Mouse (Mus musculus) lung, embryonic 14.5 days (tissue): Measurements from ENCODE around the gene Aipl1. TPM values are rescaled to one million over a fixed set of nuclear protein-coding genes. Genes with fewer than 3 reads are reported as not detected.

Experiments used
- ATAC-seq: fragments of 200-750 bp; cut with Nextera tagmentation; 2 replicates; pipeline ENCODE4 v1.8.0; 2017; ENCODE audit warnings: mild to moderate bottlenecking, moderate TSS enrichment, moderate library complexity; ENCODE audit not compliant: insufficient read depth
- DNase-seq: peaks from one replicate; pipeline ENCODE4 v3.0.0-alpha.2; 2015
- H3K27ac ChIP-seq: fragments of 300-500 bp; sonication (generic); 2 replicates; pipeline ENCODE4 v1.5.1; 2014; ENCODE audit warnings: low read depth, mild to moderate bottlenecking, moderate library complexity
- H3K27me3 ChIP-seq: fragments of 300-500 bp; sonication (generic); 2 replicates; pipeline ENCODE4 v1.6.1; 2014; ENCODE audit warnings: low read length, control low read depth; ENCODE audit not compliant: insufficient read depth
- H3K36me3 ChIP-seq: fragments of 300-500 bp; sonication (generic); 2 replicates; pipeline ENCODE4 v1.6.1; 2014; ENCODE audit warnings: control low read depth; ENCODE audit not compliant: insufficient read depth
- H3K4me1 ChIP-seq: fragments of 300-500 bp; sonication (generic); 2 replicates; pipeline ENCODE4 v1.6.1; 2014; ENCODE audit warnings: antibody characterized with exemption, control low read depth; ENCODE audit not compliant: insufficient read depth
- H3K4me2 ChIP-seq: fragments of 300-500 bp; sonication (generic); 2 replicates; pipeline ENCODE4 v1.6.1; 2014; ENCODE audit warnings: mild to moderate bottlenecking
- H3K4me3 ChIP-seq: fragments of 300-500 bp; sonication (generic); 2 replicates; pipeline ENCODE4 v1.5.1; 2014; ENCODE audit warnings: low read depth, low read length
- H3K9ac ChIP-seq: fragments of 300-500 bp; sonication (generic); 2 replicates; pipeline ENCODE4 v1.6.1; 2014
- H3K9me3 ChIP-seq: fragments of 300-500 bp; sonication (generic); 2 replicates; pipeline ENCODE4 v1.6.1; 2016; ENCODE audit warnings: low read depth, low read length, control low read depth
- CTCF ChIP-seq: IDR thresholded peaks from 2 replicates; pipeline ENCODE4 v1.5.1; 2016; ENCODE audit warnings: antibody characterized with exemption, low read depth
- WGBS: fragments of 180-500 bp; shearing (Covaris S2); extraction: QIAGEN DNeasy Blood & Tissue Kit; methylation state at CpG from one replicate; pipeline ENCODE4 v1.1.7; 2014; 5-methylcytosine and 5-hydroxymethylcytosine counted together
- polyA plus RNA-seq: library from polyadenylated mRNA; unstranded; fragments of >200 nt; fragmentation: Nextera tagmentation; extraction: Ambion mirVana; gene quantifications from 2 replicates; pipeline ENCODE4 v1.2.1, GENCODE M21; 2014

Gene Aipl1
- polyA plus RNA-seq, 1 experiment from 2014 or later: 0.38 TPM

DNA sequence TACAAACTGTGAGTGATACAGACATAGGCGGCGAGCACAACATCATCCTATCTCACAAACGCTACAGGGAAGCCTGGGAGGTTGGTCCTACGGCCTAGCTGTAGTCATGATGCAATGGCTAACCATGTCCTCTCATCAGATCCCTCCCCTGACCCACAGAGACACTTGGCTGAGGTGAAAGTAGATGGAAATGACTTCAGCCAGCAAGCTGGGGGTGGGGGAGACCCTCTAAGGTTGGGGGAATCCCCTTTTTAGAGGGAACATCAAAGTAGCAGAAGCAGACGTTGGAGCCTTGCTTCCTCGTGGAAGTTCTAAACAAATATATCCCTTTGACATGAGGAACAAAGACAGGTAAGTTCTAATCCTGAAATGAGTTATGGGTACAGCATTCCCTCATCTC is 27.1 kb upstream of the Aipl1 start:
- Histone ChIP-seq H3K36me3 (no peaks in the 10 kb centered on the region), H3K4me2 (no peak overlapping the region), H3K4me1 (no peaks in the 10 kb centered on the region), H3K27ac (no peak overlapping the region), H3K27me3 (no peaks in the 10 kb centered on the region), H3K9ac (no peak overlapping the region), H3K4me3 (no peak overlapping the region), H3K9me3 (peaks cover 10% of the 10 kb centered on the region; the same call in 1 of the 2 replicates)
- no peak for TF ChIP-seq CTCF
- ATAC-seq (no peak), DNase-seq (no peak)
- 79% methylated on average over 6 of the region's 6 CpGs for WGBS

DNA sequence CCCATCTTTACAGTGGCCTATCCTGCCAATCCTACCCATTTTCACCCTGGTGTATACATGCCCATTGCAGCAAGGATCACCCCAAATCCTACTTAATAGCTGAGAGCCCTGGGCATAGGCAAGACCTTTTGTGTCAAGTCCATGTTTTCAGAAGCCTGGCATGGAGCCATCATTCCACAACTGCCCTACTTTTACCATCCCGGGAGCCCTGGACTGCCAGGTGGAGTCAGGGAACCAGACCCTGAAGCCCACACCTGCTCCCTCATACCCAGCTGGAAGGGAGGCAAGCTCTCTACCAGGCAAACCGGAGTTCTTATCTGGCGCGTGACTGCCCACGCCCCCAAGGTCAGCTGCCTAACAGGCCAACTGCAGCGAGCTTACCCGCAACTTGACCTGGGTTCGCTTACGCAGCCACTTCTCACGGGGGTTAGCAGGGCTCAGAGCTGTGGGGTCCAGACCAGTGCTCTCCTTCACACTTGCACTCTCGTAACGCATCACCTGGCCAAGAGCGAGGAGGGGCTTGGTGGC is 23.8 kb upstream of the Aipl1 start:
- no peak for ATAC-seq
- no peak for DNase-seq
- Histone ChIP-seq H3K27ac (no peak overlapping the region), H3K9me3 (peaks cover 10% of the 10 kb centered on the region; the same call in 1 of the 2 replicates), H3K9ac (no peak overlapping the region), H3K27me3 (no peaks in the 10 kb centered on the region), H3K36me3 (no peaks in the 10 kb centered on the region), H3K4me2 (no peak overlapping the region), H3K4me3 (no peak overlapping the region), H3K4me1 (no peaks in the 10 kb centered on the region)
- WGBS: 65% methylated on average over 13 of the region's 13 CpGs
- no peak for TF ChIP-seq CTCF

DNA sequence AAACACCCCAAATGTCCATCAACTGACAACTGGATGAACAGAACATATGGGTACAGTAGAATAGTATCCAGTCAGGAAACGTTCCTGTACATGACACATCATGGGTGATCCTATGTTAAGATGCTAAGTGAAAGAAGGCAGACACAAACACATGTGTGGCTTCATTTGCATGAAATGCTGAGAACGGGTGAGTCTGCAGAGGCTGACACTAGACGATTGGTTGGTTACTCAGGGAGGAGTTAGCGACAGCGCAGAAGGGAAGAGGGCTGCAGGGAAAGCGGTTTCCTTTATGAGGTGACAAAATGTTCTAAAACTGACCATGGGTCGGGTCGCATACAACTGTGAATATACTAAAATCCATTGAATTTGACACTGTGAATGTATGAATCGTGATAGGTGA is 23.1 kb upstream of the Aipl1 start:
- Histone ChIP-seq H3K36me3 (no peaks in the 10 kb centered on the region), H3K9ac (no peak overlapping the region), H3K4me2 (no peak overlapping the region), H3K9me3 (peaks cover 10% of the 10 kb centered on the region; the same call in 1 of the 2 replicates), H3K27ac (no peak overlapping the region), H3K27me3 (no peaks in the 10 kb centered on the region), H3K4me1 (no peaks in the 10 kb centered on the region), H3K4me3 (no peak overlapping the region)
- WGBS: 68% methylated on average over 9 of the region's 9 CpGs
- no peak for DNase-seq
- no peak for ATAC-seq
- TF ChIP-seq CTCF: no peak

DNA sequence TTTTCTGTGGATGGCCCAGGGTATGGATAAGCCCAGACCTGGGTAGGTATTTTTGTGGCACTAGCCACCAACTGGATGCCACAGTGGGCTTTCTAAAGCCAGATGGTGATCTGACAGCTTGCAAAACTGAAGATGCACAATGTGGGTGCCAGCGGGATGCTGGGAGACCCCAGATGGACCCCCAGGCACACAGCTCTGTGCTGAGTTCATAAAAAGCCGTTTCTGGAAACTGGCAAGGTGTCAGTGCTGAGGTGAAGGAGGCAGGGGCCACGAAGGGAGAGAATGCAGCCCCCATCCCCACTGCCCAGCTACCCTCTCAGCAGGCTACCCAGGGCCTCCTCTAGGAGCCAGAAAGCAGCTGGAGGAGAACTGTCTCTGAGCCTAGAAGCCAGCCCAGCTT is 19.9 kb upstream of the Aipl1 start:
- Histone ChIP-seq H3K4me2 (no peak overlapping the region), H3K9me3 (no peaks in the 10 kb centered on the region), H3K4me3 (no peak overlapping the region), H3K27ac (no peak overlapping the region), H3K36me3 (no peaks in the 10 kb centered on the region), H3K9ac (no peak overlapping the region), H3K27me3 (no peaks in the 10 kb centered on the region), H3K4me1 (no peaks in the 10 kb centered on the region)
- no peak for DNase-seq
- 57% methylated on average over 3 of the region's 3 CpGs for WGBS
- ATAC-seq: no peak
- TF ChIP-seq CTCF: no peak

DNA sequence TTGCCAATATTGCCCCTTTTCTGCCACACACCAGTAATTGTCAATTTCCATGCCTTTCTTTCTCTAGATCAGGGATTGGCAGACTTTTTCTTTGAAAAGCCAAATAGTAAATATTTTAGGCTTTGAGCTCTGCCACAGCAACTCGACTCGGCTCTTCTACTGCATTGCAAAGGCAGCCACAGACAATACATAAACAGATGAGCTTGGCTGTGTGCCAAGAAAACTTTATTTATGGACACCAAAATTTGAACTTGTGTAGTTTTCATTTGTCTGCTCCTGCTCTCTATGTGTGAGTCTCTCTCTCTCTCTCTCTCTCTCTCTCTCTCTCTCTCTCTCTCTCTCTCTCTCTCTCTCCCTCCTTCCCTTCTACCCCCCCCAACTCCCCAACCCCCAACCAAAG is 17.9 kb upstream of the Aipl1 start:
- Histone ChIP-seq H3K27me3 (peaks cover 8% of the 10 kb centered on the region; the same call in 1 of the 2 replicates), H3K4me3 (no peak overlapping the region), H3K9ac (no peak overlapping the region), H3K9me3 (no peaks in the 10 kb centered on the region), H3K36me3 (no peaks in the 10 kb centered on the region), H3K4me1 (peaks cover 4% of the 10 kb centered on the region; the same call in 1 of the 2 replicates), H3K27ac (no peak overlapping the region), H3K4me2 (no peak overlapping the region)
- TF ChIP-seq CTCF: no peak
- DNase-seq (peak; percentile 86), ATAC-seq (no peak)
- 5% methylated on average over 2 of the region's 2 CpGs for WGBS

DNA sequence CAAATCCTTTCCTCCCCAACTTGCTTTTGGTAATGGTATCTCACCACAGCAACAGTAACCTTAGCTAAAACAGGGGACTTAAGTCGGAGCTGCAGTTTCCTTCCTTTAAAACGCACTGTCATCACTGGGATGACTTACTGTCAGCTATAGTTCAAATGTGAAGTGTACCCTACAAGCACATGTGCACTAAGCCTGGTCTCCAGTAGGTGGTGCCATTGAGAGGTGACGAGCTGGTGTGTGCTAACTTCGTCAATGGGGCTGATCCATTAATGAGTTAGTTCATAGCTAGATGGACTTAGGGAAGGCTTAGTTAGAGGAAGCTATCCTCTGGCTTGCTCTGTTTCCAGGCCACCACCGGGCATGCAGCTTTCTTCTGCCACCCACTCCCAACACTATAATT is 15.3 kb upstream of the Aipl1 start:
- DNase-seq (peak; percentile 84), ATAC-seq (peak; percentile 32; the same call in 1 of the 2 replicates)
- TF ChIP-seq CTCF: peak; percentile 87
- Histone ChIP-seq H3K9me3 (no peaks in the 10 kb centered on the region), H3K27ac (no peak overlapping the region), H3K4me2 (no peak overlapping the region), H3K9ac (no peak overlapping the region), H3K4me3 (no peak overlapping the region), H3K4me1 (peaks cover 4% of the 10 kb centered on the region; the same call in 1 of the 2 replicates), H3K36me3 (0 out of 2 replicates have a peak, but pooled peaks cover 8% of the 10 kb centered on the region), H3K27me3 (peaks cover 8% of the 10 kb centered on the region; the same call in 1 of the 2 replicates)
- 11% methylated on average over 5 of the region's 5 CpGs for WGBS

DNA sequence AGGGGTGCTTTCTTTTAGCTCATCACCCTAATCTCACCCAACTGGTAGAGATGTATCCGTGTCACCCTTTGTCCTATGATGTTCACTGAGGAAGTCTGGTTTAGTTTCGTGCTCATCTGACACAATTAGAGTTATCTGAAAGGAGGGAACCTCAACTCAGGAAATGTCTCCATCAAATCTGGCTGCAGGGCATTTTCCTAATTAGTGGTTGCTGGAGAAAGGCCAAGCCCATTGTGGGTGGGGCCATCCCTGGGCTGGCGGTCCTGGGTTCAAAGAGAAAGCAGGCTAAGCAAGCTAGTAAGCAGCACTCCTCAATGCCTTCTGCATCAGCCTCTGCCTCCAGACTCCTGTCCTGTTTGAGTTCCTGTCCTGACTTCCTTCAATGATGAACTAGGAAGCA is 14.9 kb upstream of the Aipl1 start:
- Histone ChIP-seq H3K9ac (no peak overlapping the region), H3K27me3 (peaks cover 8% of the 10 kb centered on the region; the same call in 1 of the 2 replicates), H3K4me1 (peaks cover 4% of the 10 kb centered on the region; the same call in 1 of the 2 replicates), H3K9me3 (no peaks in the 10 kb centered on the region), H3K36me3 (0 out of 2 replicates have a peak, but pooled peaks cover 10% of the 10 kb centered on the region), H3K4me3 (no peak overlapping the region), H3K27ac (no peak overlapping the region), H3K4me2 (no peak overlapping the region)
- DNase-seq (no peak), ATAC-seq (no peak)
- WGBS: 63% methylated on average over 3 of the region's 3 CpGs
- TF ChIP-seq CTCF: no peak
